Mouse (Mus musculus): Measurements from ENCODE around the gene Gm10190.

Gene Gm10190

GRCm38 (mm10) chr17:80372989-80373725 is at the start of gene Gm10190:
Gene Gm10190, minus strand, starts transcription at chr17:80373541.
- no peak for TF ChIP-seq GATA4 (IDR thresholded peaks at IDR 0.05; ENCODE audit: insufficient replicate concordance, low read length)

- no peak for TF ChIP-seq GATA4 (IDR thresholded peaks at IDR 0.05; ENCODE audit: insufficient replicate concordance, low read length)
Measured at GRCm38 (mm10) chr17:80420998-80421397, 47.7 kb upstream of the Gm10190 start.

- no peak for TF ChIP-seq GATA4 (IDR thresholded peaks at IDR 0.05; ENCODE audit: insufficient replicate concordance, low read length)
Measured at GRCm38 (mm10) chr17:80418572-80419210, 45.4 kb upstream of the Gm10190 start.

DNA sequence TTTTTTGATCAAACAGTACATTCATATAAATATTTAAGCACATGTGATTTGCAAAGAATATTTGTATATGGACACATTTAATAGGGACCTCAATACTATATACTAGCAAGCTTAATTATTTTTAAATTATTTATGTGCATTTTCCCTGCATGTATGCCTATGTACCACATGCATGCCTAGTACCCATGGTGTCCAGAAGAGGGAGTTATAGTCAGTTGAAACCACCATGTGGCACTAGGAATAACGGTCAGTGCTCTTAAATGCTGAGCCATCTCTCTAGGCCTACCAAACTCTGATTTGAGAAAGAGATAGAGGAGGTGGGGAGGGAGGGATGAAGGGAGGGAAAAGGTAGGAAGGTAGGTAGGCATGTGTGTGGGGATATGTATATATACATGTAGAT is 37.8 kb upstream of the Gm10190 start:
- no peak for TF ChIP-seq GATA4 (IDR thresholded peaks at IDR 0.05; ENCODE audit: insufficient replicate concordance, low read length)

DNA sequence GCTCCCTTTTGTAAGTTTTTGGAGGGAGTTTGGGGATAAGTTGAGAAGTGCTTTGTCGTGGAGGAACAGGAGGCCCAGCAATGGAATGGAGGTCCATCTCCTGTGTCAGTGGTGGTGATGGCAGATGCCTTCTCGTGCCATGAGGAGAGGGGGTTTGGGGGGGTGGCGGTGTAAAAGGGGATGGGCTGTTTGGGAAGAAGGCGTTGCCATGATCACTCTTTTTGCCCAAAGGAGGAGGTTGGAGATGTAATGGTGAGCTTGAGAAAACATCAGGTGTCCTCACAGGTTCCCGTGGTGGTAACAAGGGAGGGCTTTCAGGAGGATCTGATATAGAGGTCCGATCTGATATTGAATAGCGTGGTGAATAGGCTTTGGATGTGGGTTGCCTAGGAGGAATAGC is 24.9 kb upstream of the Gm10190 start:
- TF ChIP-seq GATA4 (IDR thresholded peaks at IDR 0.05; ENCODE audit: insufficient replicate concordance, low read length): no peak

DNA sequence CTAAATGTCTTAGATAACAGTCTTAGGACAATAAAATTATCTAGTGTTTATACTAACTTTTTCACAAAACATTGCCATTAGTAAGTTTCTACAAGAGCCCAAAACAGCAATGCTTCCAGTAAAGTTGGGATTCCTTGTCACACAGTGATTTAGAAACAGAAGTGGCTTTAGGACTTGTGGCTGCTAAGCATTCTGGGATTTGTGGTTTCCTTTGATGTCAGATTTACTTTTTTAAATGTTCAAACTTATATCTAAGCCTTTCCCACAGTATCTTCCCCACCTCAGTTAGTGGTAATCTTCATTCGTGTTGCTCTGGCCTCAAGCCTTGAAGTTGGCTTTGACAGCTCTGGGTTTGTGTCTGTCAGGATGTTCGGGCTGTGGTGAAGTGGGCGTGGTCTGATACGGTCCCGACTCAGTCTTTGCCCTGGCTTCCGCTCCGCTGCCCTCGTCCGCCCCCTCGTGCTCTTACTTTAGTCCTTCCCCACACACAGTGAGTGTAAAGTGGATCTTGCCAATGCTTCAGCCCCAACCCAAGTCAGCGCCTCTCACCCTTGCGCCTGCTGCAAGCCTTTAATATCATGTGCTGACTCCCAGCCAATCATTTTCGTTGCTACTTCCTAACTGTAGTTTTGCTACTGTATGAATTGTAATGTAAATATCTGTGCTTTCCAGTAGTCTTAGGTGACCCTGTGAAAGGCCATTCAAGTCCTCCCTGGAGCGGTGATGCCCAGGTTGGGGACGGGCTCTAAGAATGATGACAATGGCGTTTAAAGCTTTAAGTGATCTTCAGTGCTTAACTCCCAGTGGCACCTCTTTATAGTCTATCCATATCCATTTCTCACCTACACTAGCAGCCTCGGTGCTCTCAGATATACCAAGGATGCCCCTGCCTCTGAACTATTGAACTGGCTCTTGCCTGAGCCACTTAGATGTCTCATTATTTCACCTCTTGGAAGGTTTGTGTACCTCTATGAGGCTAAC is 18.4 kb upstream of the Gm10190 start:
- TF ChIP-seq GATA4 (IDR thresholded peaks at IDR 0.05; ENCODE audit: insufficient replicate concordance, low read length): peak; percentile 30; the same call in 1 of the 2 replicates

GRCm38 (mm10) chr17:80390024-80390423 is 16.7 kb upstream of the Gm10190 start:
- TF ChIP-seq GATA4 (IDR thresholded peaks at IDR 0.05; ENCODE audit: insufficient replicate concordance, low read length): no peak

- TF ChIP-seq GATA4 (IDR thresholded peaks at IDR 0.05; ENCODE audit: insufficient replicate concordance, low read length): no peak
Measured at GRCm38 (mm10) chr17:80385671-80386070, 12.3 kb upstream of the Gm10190 start.

- TF ChIP-seq GATA4 (IDR thresholded peaks at IDR 0.05; ENCODE audit: insufficient replicate concordance, low read length): no peak
Measured at GRCm38 (mm10) chr17:80373726-80374096, 370 bp upstream of the Gm10190 start.

DNA sequence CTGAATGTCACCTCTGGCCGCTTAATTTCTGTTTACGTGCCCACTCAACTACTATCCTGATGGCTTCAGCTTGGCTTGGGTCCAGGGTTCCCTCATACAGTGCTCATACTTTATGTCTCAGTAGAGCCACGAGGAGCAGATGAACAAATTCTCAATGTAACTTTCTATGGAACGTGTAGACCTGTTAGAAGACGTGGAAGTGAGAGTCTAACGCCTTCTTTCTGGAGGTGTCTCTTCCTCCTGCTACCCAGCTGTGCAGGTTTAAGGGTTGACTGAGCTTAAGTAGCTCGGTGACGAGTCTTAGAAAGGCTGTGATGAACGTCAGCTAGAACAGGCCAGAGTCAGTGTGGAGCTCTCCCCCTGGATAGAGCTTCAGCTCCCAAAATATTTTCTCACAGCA is 4.7 kb downstream of the Gm10190 start:
- no peak for TF ChIP-seq GATA4 (IDR thresholded peaks at IDR 0.05; ENCODE audit: insufficient replicate concordance, low read length)

GRCm38 (mm10) chr17:80367276-80367675 is 6.1 kb downstream of the Gm10190 start:
- no peak for TF ChIP-seq GATA4 (IDR thresholded peaks at IDR 0.05; ENCODE audit: insufficient replicate concordance, low read length)

DNA sequence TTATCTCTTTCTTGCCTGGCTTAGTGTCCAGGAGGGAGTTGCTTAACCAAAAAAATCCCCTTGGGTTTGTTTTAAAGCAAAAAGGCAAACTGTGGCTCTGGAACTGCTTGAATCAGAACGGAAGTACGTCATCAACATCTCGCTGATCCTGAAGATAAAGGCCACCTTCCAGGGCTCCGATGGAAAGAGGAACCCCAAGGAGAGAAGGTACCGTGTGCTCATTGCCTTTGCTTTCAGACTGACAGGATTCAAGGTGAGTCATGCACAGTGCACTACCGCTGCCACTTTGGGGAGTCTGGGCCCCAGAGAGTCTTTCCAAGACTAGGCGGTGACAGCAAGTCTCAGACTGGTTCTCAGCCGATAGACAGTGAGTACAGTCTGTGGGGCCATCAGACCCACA is 13.1 kb downstream of the Gm10190 start:
- no peak for TF ChIP-seq GATA4 (IDR thresholded peaks at IDR 0.05; ENCODE audit: insufficient replicate concordance, low read length)

GRCm38 (mm10) chr17:80347234-80347633 is 26.1 kb downstream of the Gm10190 start:
- no peak for TF ChIP-seq GATA4 (IDR thresholded peaks at IDR 0.05; ENCODE audit: insufficient replicate concordance, low read length)

DNA sequence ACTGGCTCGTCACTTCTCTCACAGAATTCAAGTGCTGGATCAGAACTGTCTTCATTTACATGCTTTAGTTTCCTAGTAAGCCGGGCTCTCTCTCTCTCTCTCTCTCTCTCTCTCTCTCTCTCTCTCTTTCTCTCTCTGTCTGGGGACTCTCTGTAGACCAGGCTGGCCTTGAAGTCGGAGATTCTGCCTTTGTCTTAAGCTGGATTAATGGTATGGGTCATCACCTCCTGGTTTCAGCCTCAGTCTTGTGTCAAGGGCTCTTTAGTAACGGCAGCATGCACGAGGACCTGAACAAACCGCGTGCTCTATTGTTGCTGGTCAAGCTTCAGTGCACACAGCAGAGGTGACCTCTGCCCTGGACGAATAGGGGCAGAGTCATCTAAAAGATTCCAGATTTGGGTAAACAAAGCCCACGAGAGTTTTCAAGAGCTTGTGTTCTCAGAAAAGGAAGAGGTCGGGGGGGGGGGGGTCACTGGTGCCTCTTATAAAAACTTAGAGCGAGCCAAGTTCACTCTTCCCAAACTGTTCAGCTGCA is 26.7 kb downstream of the Gm10190 start:
- no peak for TF ChIP-seq GATA4 (IDR thresholded peaks at IDR 0.05; ENCODE audit: insufficient replicate concordance, low read length)

DNA sequence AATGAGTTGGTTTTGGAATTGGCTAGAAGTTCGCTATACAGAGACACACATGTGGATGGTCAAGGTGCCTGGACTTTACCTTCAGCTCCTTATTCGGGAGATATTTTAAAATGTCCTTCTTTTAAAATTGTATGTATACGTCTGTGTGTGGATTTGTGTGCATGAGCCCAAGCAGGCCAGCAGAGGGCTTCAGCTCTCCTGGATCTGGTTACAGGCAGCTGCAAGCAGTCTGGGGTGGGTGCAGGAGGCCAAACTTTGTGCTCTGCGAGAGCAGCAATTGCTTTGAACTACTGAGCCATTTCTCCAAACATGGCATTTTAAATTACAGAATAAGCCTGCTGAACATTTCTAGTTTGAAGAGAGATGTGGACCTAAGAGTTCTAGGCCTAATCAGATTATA is 28.1 kb downstream of the Gm10190 start:
- no peak for TF ChIP-seq GATA4 (IDR thresholded peaks at IDR 0.05; ENCODE audit: insufficient replicate concordance, low read length)
